Mouse (Mus musculus): Measurements from ENCODE around the gene Coq9.
"Not testable (repeated sequence)": the region's sequence is repeated elsewhere in the genome, so short reads cannot be mapped to it uniquely, and the experiment has no call there.

GRCm38 (mm10) chr8:94835751-94836150 is 2.4 kb upstream of the Coq9 start:
- TF ChIP-seq CTCF (IDR thresholded peaks at IDR 0.05; ENCODE audit: control insufficient read depth, insufficient read depth, low read length); POLR2A (IDR thresholded peaks at IDR 0.05; ENCODE audit: borderline replicate concordance, control insufficient read depth, low read depth, low read length): not testable (repeated sequence)

All from bone marrow, adult 2 months (tissue).